Mouse (Mus musculus): ENCODE data around the gene Ubb.
A peak's percentile ranks its signal among the peaks of the same experiment; 100 is the strongest.

DNA sequence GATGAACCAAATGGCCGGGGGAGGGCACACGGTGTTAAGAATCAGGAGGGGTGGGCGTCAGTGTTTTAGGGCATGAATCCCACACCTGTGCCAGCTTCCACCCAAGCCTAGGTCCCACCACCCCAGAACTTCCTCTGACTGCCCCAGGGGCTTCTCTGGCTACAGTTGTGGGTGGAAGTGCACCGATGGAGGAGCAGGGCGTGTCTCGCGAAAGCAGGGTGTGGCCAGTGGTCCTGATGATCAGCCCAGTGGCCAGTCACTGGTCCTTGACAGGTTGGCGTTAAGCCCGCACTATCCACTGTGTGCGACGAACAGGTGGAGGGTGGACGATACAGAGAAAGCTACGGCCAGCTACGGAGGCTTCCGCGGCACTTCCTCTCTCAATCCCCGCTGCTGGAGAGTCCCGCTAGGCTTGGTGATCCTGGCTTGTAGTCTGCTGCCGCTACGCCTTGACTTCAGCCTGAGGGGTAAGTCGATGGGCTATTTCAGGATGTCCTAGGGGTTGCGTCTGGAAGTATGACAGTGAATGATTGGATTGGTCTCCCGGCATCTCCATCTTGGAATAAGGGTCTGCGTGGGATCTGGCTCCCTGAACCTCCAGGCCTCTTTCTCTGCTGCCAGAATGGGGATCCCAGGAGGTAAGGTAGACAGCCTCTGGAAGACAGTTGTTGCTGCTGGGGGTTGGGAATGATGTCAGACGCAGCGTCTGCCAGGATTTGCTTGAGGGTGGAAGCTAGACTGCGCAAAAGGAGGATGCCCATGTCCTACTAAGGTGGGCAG is 24.9 kb downstream of the Ubb start:
- TF ChIP-seq CTCF (IDR thresholded peaks at IDR 0.05; ENCODE audit: insufficient read depth, low read length) (no peak), POLR2A (IDR thresholded peaks at IDR 0.05; ENCODE audit: borderline replicate concordance, extremely low read depth, low read depth, low read length) (peak; percentile 56; the same call in 1 of the 2 replicates)
